Comparison of ENCODE assay signal across 22 mouse cellular contexts in genomic region chr15:74121621-74122020, GRCm38 (mm10).
DNase-seq lines count a peak whose midpoint lies in the region; ATAC-seq lines count a peak whose summit lies in the region.
"Had no signal": no experiment of that assay in that cellular context is flagged by ENCODE, and none has a peak within 500 bp of the region (broad histone marks: within the 10 kb centered on the region; RNA-seq: fewer than 3 reads in every experiment).

No protein-coding gene starts in this region.

- H3K9ac ChIP-seq in hindbrain, embryonic 13.5 days, result no peak overlapping the region
- H3K9ac ChIP-seq: embryonic facial prominence, embryonic 15.5 days; forebrain, embryonic 15.5 days; heart, embryonic 13.5 days; hindbrain, embryonic 12.5 days had no signal

- no peaks in the 10 kb centered on the region for H3K4me1 ChIP-seq in hindbrain, embryonic 13.5 days (replicated peaks)
- H3K4me1 ChIP-seq in hindbrain, embryonic 10.5 days (replicated peaks), result no peaks in the 10 kb centered on the region
- H3K4me1 ChIP-seq: embryonic facial prominence, embryonic 15.5 days; forebrain, embryonic 10.5 days; forebrain, embryonic 15.5 days; heart, embryonic 13.5 days; hindbrain, embryonic 12.5 days had no signal

- no peak overlapping the region for H3K4me2 ChIP-seq in hindbrain, embryonic 13.5 days
- H3K4me2 ChIP-seq: embryonic facial prominence, embryonic 15.5 days; forebrain, embryonic 15.5 days; heart, embryonic 13.5 days; hindbrain, embryonic 12.5 days had no signal

- ATAC-seq in hindbrain, embryonic 13.5 days (ENCODE audit: low FRiP score), result no peak
- ATAC-seq: forebrain, embryonic 15.5 days; hindbrain, postnatal 0 days had no signal

- no peak for DNase-seq in hindbrain, embryonic 10.5 days (ENCODE audit: low spot score)
- peak; percentile 33 for DNase-seq in right cerebral cortex, adult 18-20 months
- DNase-seq in right cerebral cortex, postnatal 4 days, result no peak
- peak; percentile 25 for DNase-seq in retina, embryonic 14.5 days (ENCODE audit: low spot score)
- no peak for DNase-seq in cerebellum, postnatal 36 days
- DNase-seq: adrenal gland, adult 2 months; adrenal gland, postnatal 25 days; cerebellum, adult 2 months; cerebellum, postnatal 10 days; embryo, embryonic 11 days; gastrocnemius, postnatal 36 days; heart, adult 11 months; heart, postnatal 36 days had no signal

- H3K36me3 ChIP-seq in hindbrain, embryonic 13.5 days, result no peaks in the 10 kb centered on the region
- H3K36me3 ChIP-seq in hindbrain, embryonic 10.5 days, result no peaks in the 10 kb centered on the region
- H3K36me3 ChIP-seq: embryonic facial prominence, embryonic 15.5 days; forebrain, embryonic 10.5 days; forebrain, embryonic 15.5 days; heart, embryonic 13.5 days; hindbrain, embryonic 12.5 days had no signal

- no peaks in the 10 kb centered on the region for H3K27me3 ChIP-seq in hindbrain, embryonic 13.5 days
- H3K27me3 ChIP-seq in hindbrain, embryonic 10.5 days (ENCODE audit: insufficient read depth, poor library complexity, severe bottlenecking), result no peaks in the 10 kb centered on the region
- H3K27me3 ChIP-seq: CH12.LX; embryonic facial prominence, embryonic 15.5 days; forebrain, embryonic 15.5 days; heart, embryonic 13.5 days; hindbrain, embryonic 12.5 days had no signal

- 76% methylated on average over 8 of the region's 8 CpGs for WGBS in hindbrain, embryonic 13.5 days
- 82% methylated on average over 8 of the region's 8 CpGs for WGBS in hindbrain, embryonic 10.5 days

- peak overlapping the region; percentile 20; the same call in 1 of the 2 replicates for H3K27ac ChIP-seq in hindbrain, embryonic 13.5 days
- no peak overlapping the region for H3K27ac ChIP-seq in hindbrain, embryonic 10.5 days
- H3K27ac ChIP-seq: embryonic facial prominence, embryonic 15.5 days; forebrain, embryonic 10.5 days; forebrain, embryonic 15.5 days; heart, embryonic 13.5 days; hindbrain, embryonic 12.5 days; hindbrain, postnatal 0 days had no signal

- H3K4me3 ChIP-seq in hindbrain, embryonic 13.5 days, result no peak overlapping the region
- no peak overlapping the region for H3K4me3 ChIP-seq in hindbrain, embryonic 10.5 days
- H3K4me3 ChIP-seq: embryonic facial prominence, embryonic 15.5 days; erythroblast, embryonic 14.5 days; forebrain, embryonic 10.5 days; forebrain, embryonic 15.5 days; heart, embryonic 13.5 days; hindbrain, embryonic 12.5 days had no signal

- no peaks in the 10 kb centered on the region; the same call in 1 of the 2 replicates for H3K9me3 ChIP-seq in hindbrain, embryonic 13.5 days
- no peaks in the 10 kb centered on the region for H3K9me3 ChIP-seq in hindbrain, embryonic 10.5 days
- H3K9me3 ChIP-seq: embryonic facial prominence, embryonic 15.5 days; forebrain, embryonic 10.5 days; forebrain, embryonic 15.5 days; hindbrain, embryonic 12.5 days had no signal

Comparison
In these comparisons a context has a peak if more than half of its experiments do, and no peak if none do; other contexts are left out.
1. DNase-seq: peak in right cerebral cortex, adult 18-20 months (single experiment) and retina, embryonic 14.5 days (single experiment); none in hindbrain, embryonic 10.5 days (single experiment), right cerebral cortex, postnatal 4 days (single experiment) and cerebellum, postnatal 36 days (0 of 2).